Mouse (Mus musculus) lung, postnatal 0 days (tissue): ENCODE measurements at regions not wholly inside any gene's neighbourhood (a gene's known extent, or its start where the extent isn't known, plus 50 kb on each side); places are given as distances from the start of the nearest gene placed in this dataset.

Source experiments
- CTCF ChIP-seq: IDR thresholded peaks from 2 replicates; pipeline ENCODE4 v1.5.1; 2016; ENCODE audit warnings: antibody characterized with exemption, mild to moderate bottlenecking
- EP300 ChIP-seq: IDR thresholded peaks from 2 replicates; pipeline ENCODE4 v1.6.1; 2016; ENCODE audit warnings: antibody characterized with exemption, mild to moderate bottlenecking, control low read depth

DNA sequence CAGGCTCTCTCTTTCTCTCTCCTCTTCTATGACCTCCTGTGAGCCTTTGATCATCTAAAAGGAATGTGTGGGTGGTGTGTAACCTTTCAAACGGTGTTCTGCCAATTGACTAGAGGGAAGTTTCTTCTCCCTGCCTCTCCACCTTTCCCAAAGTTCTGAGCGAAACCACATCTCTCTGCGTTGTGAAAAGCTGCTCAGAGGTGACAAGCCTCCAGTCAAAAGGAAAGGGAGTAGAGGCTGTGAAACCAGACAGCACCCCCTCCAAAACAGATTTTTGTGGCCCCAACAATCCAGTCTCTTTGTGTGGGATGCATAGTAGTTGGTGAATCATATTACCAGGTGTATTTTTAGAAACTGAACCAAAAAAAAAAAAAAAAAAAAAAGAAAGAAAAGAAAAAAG, 178.5 kb upstream of the Erbb4 start:
- TF ChIP-seq EP300 (no peak), CTCF (no peak)
